Comparison of ENCODE assay signal across 20 mouse cellular contexts in genomic region chr5:138977759-138978158, GRCm38 (mm10). TPM values are rescaled to one million over a fixed set of nuclear protein-coding genes. Genes with fewer than 3 reads are reported as not detected.
DNase-seq lines count a peak whose midpoint lies in the region; ATAC-seq and TF ChIP-seq lines count a peak whose summit lies in the region.
"Had no signal": no experiment of that assay in that cellular context is flagged by ENCODE, and none has a peak within 500 bp of the region (broad histone marks: within the 10 kb centered on the region; RNA-seq: fewer than 3 reads in every experiment).

No protein-coding gene starts in this region.

- peaks cover 33% of the 10 kb centered on the region for H3K36me3 ChIP-seq in kidney, embryonic 15.5 days
- H3K36me3 ChIP-seq in ES-Bruce4 (ENCODE audit: control insufficient read depth, insufficient read depth, low read length, poor library complexity, severe bottlenecking) = no peaks in the 10 kb centered on the region
- H3K36me3 ChIP-seq: forebrain, embryonic 12.5 days; hindbrain, embryonic 15.5 days; midbrain, embryonic 12.5 days had no signal

- no peak overlapping the region for H3K9ac ChIP-seq in kidney, embryonic 15.5 days
- H3K9ac ChIP-seq in ES-Bruce4 (ENCODE audit: low read depth, poor library complexity, severe bottlenecking) = no peak overlapping the region
- H3K9ac ChIP-seq: embryonic facial prominence, embryonic 15.5 days; forebrain, embryonic 12.5 days; heart, embryonic 12.5 days; hindbrain, embryonic 15.5 days; limb, embryonic 15.5 days; midbrain, embryonic 12.5 days had no signal

- TF ChIP-seq EP300 in ES-Bruce4 (IDR thresholded peaks at IDR 0.05; ENCODE audit: insufficient read depth, low read depth, low read length) = no peak

- H3K9me3 ChIP-seq in kidney, embryonic 15.5 days (replicated peaks) = no peaks in the 10 kb centered on the region
- H3K9me3 ChIP-seq in ES-Bruce4 (replicated peaks; ENCODE audit: control insufficient read depth, insufficient read depth, low read length, poor library complexity, severe bottlenecking) = no peaks in the 10 kb centered on the region
- H3K9me3 ChIP-seq: embryonic facial prominence, embryonic 15.5 days; forebrain, embryonic 12.5 days; heart, embryonic 12.5 days; hindbrain, embryonic 15.5 days; limb, embryonic 15.5 days; midbrain, embryonic 12.5 days had no signal

- 16% methylated on average over 3 of the region's 3 CpGs for WGBS in kidney, embryonic 15.5 days

- ATAC-seq in kidney, embryonic 15.5 days (replicated peaks; ENCODE audit: low FRiP score) = peak; percentile 23; the same call in 1 of the 2 replicates

- no peaks in the 10 kb centered on the region for H3K27me3 ChIP-seq in kidney, embryonic 15.5 days
- H3K27me3 ChIP-seq in ES-Bruce4 (ENCODE audit: control insufficient read depth, insufficient read depth, low read length, poor library complexity, severe bottlenecking) = no peaks in the 10 kb centered on the region
- H3K27me3 ChIP-seq: embryonic facial prominence, embryonic 15.5 days; forebrain, embryonic 12.5 days; heart, embryonic 12.5 days; hindbrain, embryonic 15.5 days; limb, embryonic 15.5 days; midbrain, embryonic 12.5 days had no signal

- no peak for TF ChIP-seq CTCF in gastrocnemius, adult 2 months (IDR thresholded peaks at IDR 0.05)
- TF ChIP-seq CTCF in ES-Bruce4 (IDR thresholded peaks at IDR 0.05; ENCODE audit: low read depth, low read length) = no peak

- H3K4me2 ChIP-seq in kidney, embryonic 15.5 days = no peak overlapping the region
- H3K4me2 ChIP-seq: embryonic facial prominence, embryonic 15.5 days; forebrain, embryonic 12.5 days; heart, embryonic 12.5 days; hindbrain, embryonic 15.5 days; limb, embryonic 15.5 days; midbrain, embryonic 12.5 days had no signal

- peak overlapping the region; percentile 59 for H3K27ac ChIP-seq in gastrocnemius, adult 2 months
- H3K27ac ChIP-seq in kidney, embryonic 15.5 days = peak overlapping the region; percentile 75
- no peak overlapping the region for H3K27ac ChIP-seq in ES-Bruce4 (ENCODE audit: insufficient read depth, low read length)
- H3K27ac ChIP-seq: forebrain, embryonic 12.5 days; hindbrain, embryonic 15.5 days; limb, embryonic 15.5 days; macrophage; midbrain, embryonic 12.5 days had no signal

- intact Hi-C loops in gastrocnemius, adult 2 months (cut with DNase I) = loop anchor here (2.0 kb wide), 1 partner anchor 17 kb away; no protein-coding TSS in a partner anchor
- intact Hi-C loops in gastrocnemius, postnatal 36 days (cut with DNase I) = no loop called here

- no peak for TF ChIP-seq POLR2A in ES-Bruce4 (IDR thresholded peaks at IDR 0.05; ENCODE audit: insufficient read depth, low read length)

- peaks cover 54% of the 10 kb centered on the region for H3K4me1 ChIP-seq in kidney, embryonic 15.5 days
- H3K4me1 ChIP-seq in ES-Bruce4 (ENCODE audit: control insufficient read depth, insufficient read depth, low read length) = no peaks in the 10 kb centered on the region
- H3K4me1 ChIP-seq: forebrain, embryonic 12.5 days; hindbrain, embryonic 15.5 days; midbrain, embryonic 12.5 days had no signal

- no peak overlapping the region for H3K4me3 ChIP-seq in gastrocnemius, adult 2 months
- no peak overlapping the region for H3K4me3 ChIP-seq in kidney, embryonic 15.5 days (replicated peaks)
- 0 out of 2 replicates have a peak overlapping the region, but pooled peaks have one; percentile 40 for H3K4me3 ChIP-seq in ES-Bruce4 (ENCODE audit: low read depth, low read length)
- H3K4me3 ChIP-seq: embryonic facial prominence, embryonic 15.5 days; forebrain, embryonic 12.5 days; heart, embryonic 12.5 days; hindbrain, embryonic 15.5 days; limb, embryonic 15.5 days; midbrain, embryonic 12.5 days; myocyte had no signal

- peak; percentile 76 for DNase-seq in gastrocnemius, adult 2 months
- DNase-seq in gastrocnemius, postnatal 36 days = no peak
- DNase-seq in kidney, postnatal 10 days = no peak
- DNase-seq in lung, postnatal 10 days = peak; percentile 40
- DNase-seq in spleen, postnatal 36 days (ENCODE audit: low spot score in 2 of 2) = no peak
- no peak for DNase-seq in ovary, postnatal 10 days (ENCODE audit: low spot score)
- DNase-seq: adrenal gland, adult 2 months; cerebellum, adult 11 months; thymus, postnatal 25 days had no signal

RNA-seq across cellular contexts. Expression of gene Pdgfa, which starts 19.4 kb away (rescaled TPM):
- 10 to 100 TPM; 17.8 to 27.4 TPM for total RNA-seq in gastrocnemius, adult 2 months (2021)
- total RNA-seq in gastrocnemius, postnatal 36 days (2021) = 10 to 100 TPM; 21.9 to 22.1 TPM
- polyA plus RNA-seq in kidney, embryonic 15.5 days (2015; fragmentation: Nextera tagmentation; extraction: Ambion mirVana) = 52.9 and 55.7 TPM in 2 replicates
- 48.7 and 49.5 TPM in 2 replicates for polyA plus RNA-seq in ES-Bruce4 (2011; ENCODE audit: insufficient read depth, insufficient read length, low read depth, missing spikeins)
- total RNA-seq: neutrophil, adult 5-6 weeks had no signal

Comparison
In these comparisons a context has a peak if more than half of its experiments do, and no peak if none do; other contexts are left out.
1. DNase-seq: peak in gastrocnemius, adult 2 months (single experiment) and lung, postnatal 10 days (single experiment); none in gastrocnemius, postnatal 36 days (0 of 2), kidney, postnatal 10 days (single experiment), spleen, postnatal 36 days (0 of 2) and ovary, postnatal 10 days (single experiment).